Mouse (Mus musculus) retina, postnatal 7 days (tissue): ENCODE data around the gene Itih3.

Experiments
- DNase-seq: peaks from one replicate; pipeline ENCODE4 v3.0.0-alpha.2; 2012; ENCODE audit warnings: low read depth, low spot score

The Itih3 gene

DNA sequence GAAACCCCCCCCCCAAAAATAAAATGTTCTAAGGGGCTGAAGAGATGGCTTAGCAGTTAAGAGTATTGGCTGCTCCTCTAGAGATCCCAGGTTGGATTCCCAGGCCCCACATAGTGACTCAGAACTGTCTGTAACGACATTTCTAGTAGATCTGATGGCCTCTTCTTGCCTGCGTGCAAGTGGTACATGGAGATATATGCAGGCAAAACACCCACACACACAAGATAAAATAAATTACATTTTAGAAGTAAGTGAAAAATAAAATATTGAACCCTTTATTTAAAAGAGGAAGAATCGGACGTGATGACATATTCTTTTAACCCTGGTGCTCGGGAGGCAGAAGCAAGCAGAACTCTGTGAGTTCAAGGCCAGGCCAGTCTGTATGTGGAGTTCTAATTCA, 20.9 kb downstream of the Itih3 start:
- DNase-seq: no peak

DNA sequence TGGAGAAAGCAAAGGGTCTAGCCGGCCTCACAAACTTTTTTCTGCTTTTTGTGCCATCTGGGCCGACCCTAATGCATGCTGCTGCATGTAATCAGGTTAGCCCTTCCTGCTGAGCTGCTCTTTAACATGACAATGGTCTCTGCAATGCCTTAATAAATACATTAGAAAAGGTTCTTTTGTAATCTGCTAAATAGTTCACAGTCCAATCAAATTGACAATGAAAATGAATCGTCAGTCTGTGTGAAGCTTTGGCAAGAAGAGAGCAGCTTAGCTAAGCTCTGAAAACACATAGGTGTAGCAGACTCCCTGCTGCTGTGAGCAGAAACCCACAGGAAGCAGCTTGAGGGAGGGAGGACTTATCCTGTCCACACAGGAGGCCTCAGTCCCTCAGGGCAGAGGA, 23.6 kb downstream of the Itih3 start:
- no peak for DNase-seq

DNA sequence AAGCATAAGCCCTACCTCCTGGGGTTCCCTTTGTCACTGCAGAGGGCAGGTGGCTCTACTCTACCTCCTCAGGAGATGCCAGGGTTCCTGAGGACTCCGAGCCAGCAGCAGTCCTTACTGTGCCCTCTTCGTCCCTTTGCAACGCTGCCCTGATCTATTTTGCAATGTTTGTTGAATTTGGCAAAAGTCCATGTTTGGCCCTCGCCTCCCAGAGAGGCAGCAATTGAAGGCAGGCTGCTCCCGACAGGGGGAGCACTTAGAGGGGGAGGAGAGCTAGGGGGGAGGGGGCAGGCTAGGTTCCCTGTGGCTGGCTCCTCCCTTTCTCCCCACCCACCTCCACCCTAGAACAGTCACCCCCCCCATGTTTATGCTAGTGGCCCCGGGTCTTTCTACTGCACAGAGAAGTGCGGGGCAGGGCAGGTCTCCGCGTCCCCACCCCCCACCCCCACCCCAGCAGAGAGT, 35.3 kb downstream of the Itih3 start:
- DNase-seq: no peak

DNA sequence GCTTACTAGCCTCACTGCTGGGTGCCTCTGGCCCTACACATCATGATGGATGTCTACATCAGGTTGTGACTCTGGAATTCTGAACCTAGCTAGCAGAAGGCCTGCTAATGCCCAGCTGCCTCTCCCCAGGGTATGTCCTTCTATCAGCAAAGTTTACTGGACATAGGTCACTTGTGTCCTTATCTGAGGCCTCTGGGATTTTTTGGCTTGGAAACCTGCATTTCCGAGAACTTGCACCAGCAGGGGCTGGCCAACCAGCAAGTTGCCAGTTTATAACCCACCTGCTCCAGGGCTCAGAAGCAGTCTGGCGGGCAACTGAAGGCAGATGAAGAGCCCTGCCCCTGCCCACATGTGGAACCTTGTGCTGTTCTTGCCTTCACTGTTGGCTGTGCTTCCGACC, 37.4 kb downstream of the Itih3 start, which contains the start of gene Itih4:
Gene Itih4 (plus strand): TSS at position 273 of the 400 bp plus-strand sequence.
- no peak for DNase-seq

DNA sequence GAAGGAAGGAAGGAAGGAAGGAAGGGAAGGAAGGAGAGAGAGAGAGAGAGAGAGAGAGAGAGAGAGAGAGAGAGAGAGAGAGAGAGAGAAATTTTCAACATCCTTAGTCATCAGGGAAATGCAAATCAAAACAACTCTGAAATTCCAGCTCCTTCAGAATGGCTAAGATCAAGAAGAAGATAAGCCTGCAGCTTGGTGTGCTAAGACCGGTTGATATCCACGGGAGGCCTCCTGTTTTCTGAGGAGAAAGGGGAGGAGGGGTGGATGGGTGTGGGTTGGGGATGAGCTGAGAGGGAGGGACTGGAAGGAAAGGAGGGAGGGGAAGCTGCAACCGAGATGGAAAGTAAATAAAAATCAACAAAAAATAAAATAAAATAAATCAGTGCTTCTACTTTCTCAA, 38.3 kb downstream of the Itih3 start:
- no peak for DNase-seq

DNA sequence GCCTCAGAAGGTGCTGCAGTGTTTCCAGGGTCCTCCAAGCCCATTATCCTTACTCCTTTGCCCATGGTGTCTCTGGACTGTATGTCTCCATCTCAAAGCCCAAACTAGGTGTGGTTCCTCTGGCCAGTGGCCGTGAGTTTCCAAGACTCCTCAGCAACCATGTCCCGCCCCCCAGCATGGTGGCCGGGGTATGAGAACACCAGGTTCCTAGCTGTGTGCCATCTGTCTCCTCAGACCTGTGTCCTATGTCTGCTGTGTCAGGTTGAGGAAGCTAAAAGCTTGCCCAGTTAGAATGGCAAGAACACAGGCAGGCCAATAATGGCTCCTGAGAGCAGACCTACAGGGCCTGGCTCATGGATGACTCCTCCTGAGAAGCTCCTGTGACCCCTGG, 41.8 kb downstream of the Itih3 start:
- DNase-seq: no peak

DNA sequence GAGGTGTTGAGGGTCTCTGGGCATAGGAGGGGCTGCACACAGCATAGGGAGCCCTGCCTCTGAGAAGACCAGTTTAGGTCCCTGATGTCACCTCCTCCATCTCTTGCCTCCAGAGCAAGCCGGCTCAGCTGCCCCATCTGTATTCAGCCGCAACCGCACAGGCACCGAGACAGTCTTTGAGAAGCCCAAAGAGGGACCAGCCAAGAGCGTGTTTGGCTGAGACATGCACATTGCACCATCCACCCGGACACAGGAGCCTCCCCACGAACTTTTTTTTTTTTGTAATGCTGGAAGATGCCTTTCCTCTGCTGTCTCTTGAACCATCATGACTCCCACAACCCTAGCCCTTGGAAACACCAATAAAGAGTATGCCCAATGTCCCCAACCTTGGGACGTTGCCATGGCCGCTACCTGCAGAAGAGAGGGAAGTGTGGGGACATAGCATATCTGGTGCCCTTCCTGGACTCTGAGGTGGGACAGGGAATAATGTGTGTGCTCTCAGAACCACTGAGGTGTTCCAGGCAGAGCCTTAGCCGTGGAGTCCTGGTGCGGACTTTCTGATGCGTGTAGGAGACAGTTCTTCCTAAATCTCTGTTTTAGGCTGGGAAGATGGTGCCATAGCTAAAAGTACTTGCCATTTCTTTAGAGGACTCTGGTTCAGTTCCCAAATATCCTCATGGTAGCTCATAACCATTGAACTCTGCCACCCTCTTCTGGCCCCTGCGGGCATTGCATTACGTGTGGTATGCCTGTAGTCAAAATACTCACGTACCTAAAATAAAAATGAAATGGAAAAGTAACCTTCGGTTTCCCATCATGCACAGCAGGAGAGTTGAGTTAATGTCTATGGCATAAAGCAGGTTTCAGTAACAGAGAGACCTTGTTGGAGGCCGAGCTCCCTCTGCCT, 42.5 kb downstream of the Itih3 start:
- DNase-seq: no peak

DNA sequence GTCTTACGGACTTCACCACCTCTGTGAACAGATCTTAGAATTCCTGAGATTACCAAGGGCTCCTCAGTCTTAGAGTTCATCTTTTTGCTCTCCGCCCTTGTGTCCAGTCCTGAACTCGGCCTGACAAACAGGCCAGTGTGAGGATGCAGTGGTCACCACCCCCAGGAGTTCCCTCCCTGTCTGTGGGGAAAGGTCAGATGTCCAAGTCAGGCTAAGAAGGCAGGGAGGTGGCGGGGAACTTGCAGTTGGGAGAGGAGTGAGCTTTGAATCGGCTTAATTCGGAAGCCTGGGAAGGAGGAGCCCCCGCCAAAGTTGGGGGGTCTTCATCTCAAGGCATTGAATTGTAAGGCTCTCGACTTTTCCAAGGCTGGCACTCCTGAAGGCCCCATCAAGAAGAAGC, 43.3 kb downstream of the Itih3 start:
- no peak for DNase-seq

DNA sequence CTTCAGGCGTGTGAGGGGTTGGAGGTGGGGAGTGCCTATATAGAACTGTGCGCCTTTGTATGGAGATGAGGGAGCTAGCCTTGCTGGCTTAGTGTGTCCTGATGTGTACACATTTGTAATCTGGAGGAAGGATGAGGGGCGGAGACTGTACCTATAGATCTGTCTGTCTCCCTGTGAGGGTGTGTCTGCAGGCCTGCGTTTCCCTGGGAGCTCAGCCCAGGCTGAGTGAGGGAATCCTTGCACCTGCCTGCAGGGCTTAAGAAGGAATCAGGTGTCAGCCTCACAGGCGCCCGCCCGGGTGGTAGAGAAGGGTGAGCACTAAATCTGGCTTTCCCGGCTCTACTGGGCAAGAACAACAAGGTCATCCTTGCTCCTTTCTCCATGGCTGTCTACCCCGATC, 43.8 kb downstream of the Itih3 start:
- DNase-seq: no peak

DNA sequence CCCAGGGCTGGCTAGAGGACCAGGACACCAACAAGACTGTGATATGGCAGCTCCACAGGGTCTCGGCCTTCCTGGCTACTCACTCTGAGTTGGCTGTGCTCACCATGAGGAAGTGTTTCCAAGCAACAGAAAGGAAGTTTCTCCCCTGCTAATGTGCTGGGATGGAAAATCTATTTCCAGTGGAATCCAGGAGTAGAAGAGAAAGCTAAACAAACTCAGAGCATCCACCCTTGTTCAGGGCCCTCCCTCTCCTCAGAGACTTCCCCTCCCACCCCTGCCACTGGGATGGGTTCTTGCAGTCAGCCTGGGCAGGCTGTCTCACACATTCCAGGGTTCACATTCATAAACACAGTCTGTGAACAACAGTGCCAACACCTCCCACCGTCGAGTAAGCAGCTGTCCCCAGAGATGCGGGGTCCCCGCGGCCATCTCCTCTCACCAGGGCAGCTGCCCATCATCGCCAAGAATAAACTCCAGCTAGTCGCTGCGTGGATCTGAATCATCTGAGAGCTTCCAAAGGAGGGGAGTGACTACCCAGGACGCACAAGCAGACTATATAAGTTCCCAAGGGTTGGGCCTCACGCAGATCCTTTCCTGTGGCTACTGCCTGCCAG, 44.5 kb downstream of the Itih3 start, which contains the start of gene Mustn1:
Gene Mustn1 (plus strand): TSS at position 243 of the 614 bp plus-strand sequence.
- DNase-seq: no peak

DNA sequence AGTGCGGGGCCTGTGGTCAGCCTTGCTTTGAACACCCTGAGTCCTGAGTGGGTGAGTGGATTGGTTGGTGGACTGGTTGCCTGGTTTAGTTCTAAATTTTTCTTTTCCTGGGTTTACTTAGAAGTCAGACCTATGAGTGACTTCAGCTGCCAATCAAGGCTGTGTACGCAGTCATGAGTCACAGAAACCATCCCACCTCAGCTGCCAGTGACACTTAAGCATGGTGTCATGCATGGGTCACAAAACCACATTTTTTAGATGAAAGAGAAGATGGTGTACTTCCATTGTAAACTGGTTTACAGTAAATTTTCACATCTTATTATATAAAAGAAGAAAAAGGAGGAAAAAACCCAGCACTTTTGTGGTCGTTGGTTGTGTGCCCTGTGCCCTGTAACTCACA, 45.7 kb downstream of the Itih3 start:
- DNase-seq: no peak

DNA sequence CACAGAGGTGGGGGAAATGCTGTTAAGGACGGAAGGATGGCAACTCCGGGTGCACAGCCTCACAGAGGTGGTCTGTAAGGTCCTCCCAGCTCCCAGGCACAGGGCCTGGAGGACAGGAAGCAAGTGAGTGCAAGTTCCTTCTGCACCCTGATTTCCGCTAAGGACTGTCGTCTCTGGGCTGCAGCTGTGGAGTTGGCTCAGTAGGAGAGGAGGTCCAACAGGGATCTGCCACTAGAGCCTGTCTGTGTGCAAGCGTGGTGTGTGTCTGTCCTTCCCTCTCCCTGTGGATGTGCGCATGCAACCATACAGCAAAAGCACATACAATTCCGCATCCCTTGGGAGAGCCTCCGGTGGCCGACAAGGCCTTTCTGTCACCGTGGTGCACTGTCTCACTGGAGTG, 47.1 kb downstream of the Itih3 start:
- DNase-seq: no peak

DNA sequence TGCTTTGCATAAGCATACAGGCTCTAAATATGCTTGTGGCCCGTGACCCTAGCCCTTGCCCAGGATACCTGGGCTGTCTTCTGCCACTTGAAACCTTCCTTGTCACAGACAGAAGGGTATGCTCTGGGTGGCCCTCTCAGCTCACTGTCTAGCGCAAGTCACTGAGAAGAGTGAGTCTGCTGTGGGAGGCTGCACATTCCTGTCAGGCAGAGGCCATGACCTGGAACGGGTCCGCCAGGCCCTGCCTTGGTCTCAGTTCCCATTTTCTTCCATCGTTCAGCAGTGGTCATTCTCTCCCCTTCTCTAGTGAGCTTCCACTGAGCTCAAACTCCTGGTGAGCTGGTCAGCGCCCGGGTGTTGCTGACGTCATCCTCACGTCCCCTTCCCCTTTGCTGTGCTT, 47.6 kb downstream of the Itih3 start:
- no peak for DNase-seq

DNA sequence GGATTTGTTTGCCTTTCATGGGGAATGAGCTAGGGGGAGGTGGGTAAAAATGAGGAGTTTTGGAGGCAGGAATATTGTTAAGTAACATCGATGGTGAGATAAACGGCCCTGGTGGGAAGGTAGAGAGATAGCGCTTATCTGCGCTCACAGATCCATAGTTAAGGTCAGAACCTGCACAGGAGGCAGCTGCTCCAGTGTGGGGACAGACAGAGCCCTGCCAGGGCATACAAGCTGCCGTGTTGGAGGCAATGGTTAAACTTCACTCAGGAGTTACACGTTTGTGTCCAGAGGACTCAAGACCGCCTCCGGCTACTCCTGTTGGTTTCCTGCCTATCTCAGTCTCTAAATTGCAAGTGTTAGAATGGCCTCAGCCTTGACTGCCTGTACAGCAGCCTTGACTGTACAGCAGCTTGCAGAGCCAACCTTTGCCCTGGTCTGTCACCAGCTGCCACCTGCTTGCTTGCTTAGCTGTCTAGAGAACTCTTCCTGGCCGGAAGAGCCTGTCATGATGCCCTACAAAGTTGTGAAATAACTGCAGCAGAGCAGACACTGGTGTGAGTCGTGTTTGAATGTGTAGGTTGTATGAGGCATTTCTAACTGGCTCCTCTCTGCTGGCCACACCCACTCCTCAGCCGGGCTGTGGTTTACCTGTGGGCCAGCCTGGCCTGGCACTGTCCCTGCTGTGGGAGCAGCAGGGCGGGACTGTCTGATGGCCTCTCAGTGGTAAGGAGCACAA, 48.3 kb downstream of the Itih3 start:
- DNase-seq: no peak

DNA sequence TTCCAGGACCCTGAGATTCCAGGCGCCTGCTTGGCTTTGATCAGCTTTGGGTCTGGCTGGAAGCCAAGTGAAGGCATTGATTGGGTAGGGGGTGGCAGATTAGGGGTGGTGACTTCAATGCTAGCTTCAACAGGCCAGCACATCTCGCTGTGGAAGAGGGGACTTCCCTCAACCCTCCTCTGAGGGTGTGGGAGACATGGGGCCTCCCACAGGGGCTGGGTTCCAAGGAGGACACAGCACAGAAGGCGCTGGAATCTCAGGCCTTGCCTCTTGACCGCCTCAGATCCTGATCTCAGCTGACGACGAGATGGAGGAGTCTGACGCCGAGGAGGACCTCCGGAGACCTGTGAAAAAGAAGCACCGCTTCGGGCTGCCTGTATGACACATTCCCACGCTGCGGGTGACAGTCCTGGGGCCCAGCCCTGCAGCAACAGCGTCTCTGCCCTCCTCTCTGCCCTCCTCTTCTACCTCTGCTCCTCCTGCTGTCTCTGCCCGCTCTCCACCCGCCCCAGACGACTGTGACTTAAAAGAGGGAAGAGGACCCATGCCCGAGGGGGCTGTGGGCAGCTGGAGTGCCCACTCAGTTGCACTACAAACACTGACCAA, 49.4 kb downstream of the Itih3 start:
- no peak for DNase-seq

DNA sequence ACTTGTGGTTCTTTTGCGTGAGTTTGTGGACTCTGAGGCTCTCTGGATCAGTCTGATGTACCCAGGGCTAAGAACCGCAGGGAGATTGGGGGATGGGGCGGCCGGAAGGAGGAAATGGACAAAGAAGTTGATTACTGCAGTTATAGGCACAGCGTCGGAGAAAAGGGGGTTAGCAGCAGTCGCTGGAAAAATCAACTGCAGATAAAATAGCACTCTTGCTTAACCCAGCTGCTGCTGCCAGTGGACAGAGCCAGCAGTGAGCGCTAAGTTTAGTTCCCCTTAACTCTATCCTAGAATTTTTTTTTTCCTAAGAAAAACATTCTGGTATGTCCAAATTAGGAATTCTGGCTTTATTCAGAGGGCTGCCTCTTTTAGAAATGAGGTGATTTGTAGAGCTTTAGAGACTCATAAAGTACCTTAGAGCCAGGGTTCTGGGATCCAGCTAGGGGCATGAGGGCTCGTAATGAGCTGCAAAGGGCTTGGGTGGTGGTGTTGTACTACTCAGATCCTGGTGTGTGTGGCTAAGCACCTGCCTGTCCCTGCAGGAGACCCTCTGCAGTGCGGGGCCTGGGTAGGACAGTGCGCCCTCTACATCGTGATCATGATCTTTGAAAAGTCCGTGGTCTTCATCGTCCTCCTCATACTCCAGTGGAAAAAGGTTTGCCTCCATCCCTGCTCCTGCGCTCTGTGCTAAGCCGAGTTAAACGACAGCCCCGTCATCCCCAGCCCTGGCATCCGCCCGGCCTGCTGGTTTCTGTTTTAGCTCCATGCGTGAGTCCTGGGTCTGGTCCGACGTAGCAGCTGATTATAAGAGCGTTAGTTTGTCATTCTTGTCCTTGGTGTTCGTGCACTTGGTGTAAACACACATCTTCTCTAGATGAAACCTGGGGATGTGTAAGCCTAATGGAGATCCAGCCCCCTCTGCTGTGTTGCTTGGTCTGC, 53.1 kb downstream of the Itih3 start:
- DNase-seq: no peak

DNA sequence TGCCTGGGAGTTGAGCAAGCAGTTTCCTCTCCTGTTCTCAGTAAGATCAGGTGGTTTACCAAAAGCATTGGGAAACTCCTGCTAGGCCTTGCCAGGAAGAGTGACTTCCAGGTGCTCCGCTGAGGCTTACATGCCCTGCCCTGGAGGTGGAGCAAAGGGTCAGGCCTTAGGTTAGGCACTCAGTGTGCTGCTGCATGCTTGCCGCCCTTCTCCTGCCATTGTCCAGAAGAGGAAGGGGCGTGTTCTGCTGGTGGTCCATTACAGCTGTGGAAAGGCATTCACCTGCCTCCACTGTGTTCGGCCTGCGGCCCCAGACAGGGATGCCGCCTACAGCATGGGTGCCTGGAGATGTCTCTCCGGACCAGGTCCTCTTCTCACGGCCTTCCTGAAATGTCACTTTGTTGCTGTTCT, 54.2 kb downstream of the Itih3 start:
- no peak for DNase-seq

DNA sequence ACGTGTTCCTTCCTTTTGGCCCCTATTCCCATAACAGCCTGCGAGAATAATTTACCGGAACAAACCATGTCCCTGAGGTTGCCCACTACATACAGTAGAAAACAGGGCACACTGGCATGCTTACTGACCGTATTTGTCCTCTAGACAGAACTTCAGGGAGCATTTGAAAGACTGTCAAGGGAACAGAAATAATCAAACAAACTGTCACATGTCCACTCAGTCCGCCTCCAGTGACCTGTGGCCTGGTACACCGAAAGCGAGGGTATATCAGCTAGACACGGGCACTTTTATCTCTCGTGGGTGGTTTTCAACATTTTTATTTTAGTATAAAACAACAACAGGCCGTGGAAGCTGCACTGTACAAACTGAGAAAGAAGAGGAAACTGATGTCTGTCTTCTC, 54.7 kb downstream of the Itih3 start:
- no peak for DNase-seq

DNA sequence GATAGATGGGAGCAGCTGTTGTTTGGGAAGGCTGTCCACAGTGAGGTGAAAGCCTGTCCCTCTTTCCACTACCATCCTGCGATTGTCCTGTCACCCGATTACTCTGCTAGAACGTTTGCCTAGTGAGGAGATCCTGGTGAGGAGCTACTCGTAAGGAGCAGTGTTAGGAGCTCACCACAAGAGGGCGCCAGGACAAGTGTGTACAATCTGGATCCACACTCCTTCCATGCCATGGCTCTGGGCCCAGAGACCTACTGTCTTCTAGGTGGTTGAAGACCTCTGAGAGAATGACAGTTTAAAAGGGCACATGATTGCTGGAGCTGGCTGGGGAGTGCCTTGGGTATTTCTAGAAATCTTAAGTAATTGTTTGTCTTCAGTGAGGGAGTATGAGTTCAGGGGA, 56.5 kb downstream of the Itih3 start:
- DNase-seq: peak; percentile 43

DNA sequence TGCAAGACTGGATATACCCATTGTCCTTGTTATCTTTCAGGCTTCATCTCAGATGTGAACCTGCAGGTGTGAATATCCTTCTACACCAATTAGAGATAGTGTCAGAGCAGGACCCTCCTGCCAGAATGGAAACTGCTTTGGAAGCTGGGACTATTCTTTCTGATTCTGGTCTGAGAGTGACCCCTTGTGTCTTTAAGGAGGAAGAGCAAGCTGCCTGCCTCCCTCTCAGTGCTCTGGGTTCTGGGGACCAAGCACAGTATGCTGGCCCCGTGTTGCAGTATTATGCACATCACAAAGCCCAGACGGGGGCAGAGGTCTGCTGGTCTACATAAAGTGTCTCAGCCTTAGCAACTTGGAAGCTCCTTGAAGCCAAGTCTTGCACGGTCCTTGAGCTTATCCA, 58.2 kb downstream of the Itih3 start:
- no peak for DNase-seq

DNA sequence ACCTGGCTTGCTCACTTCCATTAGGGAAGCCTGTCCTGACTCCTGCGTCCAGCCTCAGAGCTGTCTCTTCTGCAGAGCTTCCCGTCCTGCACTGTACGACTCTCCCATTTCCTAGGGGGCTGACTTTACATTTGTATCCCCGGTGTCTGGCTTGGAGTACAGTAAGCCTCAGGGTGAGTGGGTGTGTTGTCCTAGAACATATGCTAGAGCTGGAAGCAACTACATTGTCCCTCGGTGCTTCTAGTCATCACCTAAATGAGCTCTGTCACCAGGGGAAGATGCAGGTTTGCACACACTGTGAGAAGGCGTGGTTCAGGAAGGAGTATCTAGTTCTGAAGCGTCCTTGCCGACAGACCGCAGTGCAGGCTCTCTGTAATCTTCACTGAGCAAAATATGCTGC, 61.2 kb downstream of the Itih3 start:
- DNase-seq: no peak
